Mouse (Mus musculus) forebrain, embryonic 14.5 days (tissue): Measurements from ENCODE around the gene Fbxo47. TPM values are rescaled to one million over a fixed set of nuclear protein-coding genes. Genes with fewer than 3 reads are reported as not detected.
A peak's percentile ranks its signal among the peaks of the same experiment; 100 is the strongest.

ENCODE experiments used
- ATAC-seq: fragments of 200-750 bp; cut with Nextera tagmentation; 2 replicates; pipeline ENCODE4 v1.8.0; 2017; ENCODE audit warnings: mild to moderate bottlenecking, moderate library complexity
- DNase-seq: peaks from one replicate; pipeline ENCODE4 v3.0.0-alpha.2; 2015; ENCODE audit warnings: low spot score
- H3K27ac ChIP-seq: fragments of 300-500 bp; sonication (generic); 2 replicates; pipeline ENCODE4 v1.5.1; 2014; ENCODE audit warnings: low read depth, mild to moderate bottlenecking, control low read depth, low read length, moderate library complexity
- H3K27me3 ChIP-seq: fragments of 300-500 bp; sonication (generic); replicated peaks from 2 replicates; pipeline ENCODE4 v1.6.1; 2014; ENCODE audit warnings: low read length, control low read depth, mixed read lengths; ENCODE audit not compliant: control insufficient read depth, insufficient read depth
- H3K36me3 ChIP-seq: fragments of 300-500 bp; sonication (generic); 2 replicates; pipeline ENCODE4 v1.6.1; 2014; ENCODE audit warnings: low read length, control low read depth; ENCODE audit not compliant: control insufficient read depth, insufficient read depth
- H3K4me1 ChIP-seq: fragments of 300-500 bp; sonication (generic); 2 replicates; pipeline ENCODE4 v1.6.1; 2014; ENCODE audit warnings: antibody characterized with exemption, low read length, control low read depth; ENCODE audit not compliant: control insufficient read depth, insufficient read depth
- H3K4me2 ChIP-seq: fragments of 300-500 bp; sonication (generic); 2 replicates; pipeline ENCODE4 v1.6.1; 2014; ENCODE audit warnings: mild to moderate bottlenecking, control low read depth, low read length
- H3K4me3 ChIP-seq: fragments of 300-500 bp; sonication (generic); 2 replicates; pipeline ENCODE4 v1.5.1; 2014; ENCODE audit warnings: low read depth, low read length, control low read depth
- H3K9ac ChIP-seq: fragments of 300-500 bp; sonication (generic); 2 replicates; pipeline ENCODE4 v1.6.1; 2014; ENCODE audit warnings: mild to moderate bottlenecking, low read length, control low read depth, moderate library complexity
- H3K9me3 ChIP-seq: fragments of 300-500 bp; sonication (generic); replicated peaks from 2 replicates; pipeline ENCODE4 v1.6.1; 2016; ENCODE audit warnings: low read length, control low read depth, mixed read lengths; ENCODE audit not compliant: control insufficient read depth
- WGBS: fragments of 180-500 bp; shearing (Covaris S2); extraction: QIAGEN DNeasy Blood & Tissue Kit; methylation state at CpG from one replicate; pipeline ENCODE4 v1.1.7; 2014; 5-methylcytosine and 5-hydroxymethylcytosine counted together
- polyA plus RNA-seq: library from polyadenylated mRNA; unstranded; fragments of >200 nt; fragmentation: Nextera tagmentation; extraction: Ambion mirVana; gene quantifications from 2 replicates; pipeline ENCODE4 v1.2.1, GENCODE M21; 2014

Fbxo47 gene
- 0.40 and 0.65 TPM in 2 replicates for polyA plus RNA-seq

DNA sequence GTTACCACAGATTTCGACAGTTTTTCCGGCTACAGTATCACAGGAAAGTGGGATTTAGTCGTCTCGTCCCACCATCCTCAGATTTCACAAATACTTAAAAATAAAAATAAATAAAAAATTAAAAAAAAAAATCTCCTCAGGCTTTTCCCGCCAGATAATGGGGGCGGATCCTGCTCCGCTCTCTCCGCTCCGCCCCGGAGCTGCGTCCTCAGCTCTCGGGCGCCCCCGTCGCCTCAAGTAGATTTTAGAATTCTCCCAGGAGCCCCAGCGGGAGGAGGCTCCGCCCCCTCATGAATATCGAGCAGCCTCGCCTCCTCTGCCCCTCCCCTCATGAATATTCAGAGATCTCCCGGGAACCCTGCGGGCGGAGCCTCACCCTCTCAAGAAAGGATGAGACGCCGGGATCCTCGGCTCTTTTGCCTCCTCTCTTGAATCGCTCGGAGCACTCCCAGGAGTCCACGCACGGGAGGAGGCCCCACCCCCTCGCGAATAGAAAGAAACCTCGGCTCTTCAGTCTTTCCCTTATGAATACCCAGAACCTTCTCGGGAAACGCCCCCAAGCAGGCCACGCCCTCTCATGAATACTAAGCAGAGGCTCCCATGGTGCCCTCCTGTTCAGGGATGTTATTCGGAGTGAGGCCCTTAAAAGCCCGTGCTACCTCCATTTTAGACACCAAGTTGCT lies at the start of gene Fbxo47:
Gene Fbxo47 (minus strand): TSS at position 237 of the 683 bp plus-strand sequence.
- Histone ChIP-seq H3K9ac (peak within 1 kb of the TSS; percentile 58), H3K4me2 (peak within 1 kb of the TSS; percentile 52), H3K4me1 (no peaks in the 10 kb centered on the region), H3K27ac (peak within 1 kb of the TSS; percentile 68), H3K27me3 (no peaks in the 10 kb centered on the region), H3K4me3 (peak within 1 kb of the TSS; percentile 55), H3K36me3 (no peaks in the 10 kb centered on the region), H3K9me3 (no peaks in the 10 kb centered on the region)
- ATAC-seq (peak; percentile 97), DNase-seq (peak; percentile 99)
- WGBS: under 1% methylated on average over 37 of the region's 37 CpGs

DNA sequence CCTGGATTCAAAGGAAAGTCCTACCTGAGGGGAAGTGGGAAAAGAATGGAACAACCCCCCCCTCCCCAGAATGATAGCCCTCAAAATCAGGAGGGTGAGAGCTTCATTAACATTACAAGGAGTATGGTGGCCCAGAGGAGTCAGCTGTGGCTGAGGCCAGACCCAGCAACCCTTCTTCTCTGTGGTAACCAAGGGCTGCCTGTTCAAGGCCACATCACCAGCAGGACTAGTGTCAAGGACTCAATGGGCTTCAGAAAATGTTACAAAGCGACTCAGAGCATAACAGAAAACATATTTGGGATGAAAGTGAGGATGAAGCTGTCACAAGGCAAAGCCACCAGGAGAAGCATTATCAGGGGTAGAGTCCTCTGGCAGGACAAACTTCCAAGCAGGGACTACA lies 49.6 kb upstream of the Fbxo47 start:
- ATAC-seq (no peak), DNase-seq (no peak)
- WGBS: 75% methylated on average over 1 of the region's 1 CpGs
- Histone ChIP-seq H3K27ac (no peak overlapping the region), H3K9ac (no peak overlapping the region), H3K4me1 (no peaks in the 10 kb centered on the region), H3K4me3 (no peak overlapping the region), H3K36me3 (no peaks in the 10 kb centered on the region), H3K27me3 (no peaks in the 10 kb centered on the region), H3K4me2 (no peak overlapping the region), H3K9me3 (no peaks in the 10 kb centered on the region)

DNA sequence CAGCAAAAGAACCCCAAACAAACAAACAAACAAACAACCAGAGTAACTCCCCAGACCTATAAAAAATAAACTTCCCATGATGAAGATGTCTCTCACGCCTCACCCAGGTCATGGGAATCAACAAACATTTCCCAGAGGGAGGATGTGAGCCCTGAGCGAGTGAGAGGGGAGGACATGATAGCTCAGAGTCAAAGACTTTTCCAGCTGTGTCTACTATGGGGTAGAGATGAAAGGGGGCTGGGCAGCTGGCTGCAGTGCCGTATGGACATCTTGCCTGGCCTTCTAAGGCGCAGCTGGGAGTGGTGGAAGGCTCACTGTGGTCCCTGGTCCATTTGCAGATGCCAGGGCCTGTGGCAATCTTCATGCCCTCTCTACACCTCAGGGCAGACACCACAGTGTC lies 45.0 kb upstream of the Fbxo47 start:
- Histone ChIP-seq H3K4me3 (no peak overlapping the region), H3K4me2 (no peak overlapping the region), H3K9me3 (no peaks in the 10 kb centered on the region), H3K27ac (no peak overlapping the region), H3K9ac (no peak overlapping the region), H3K4me1 (no peaks in the 10 kb centered on the region), H3K27me3 (no peaks in the 10 kb centered on the region), H3K36me3 (no peaks in the 10 kb centered on the region)
- no peak for DNase-seq
- WGBS: 78% methylated on average over 4 of the region's 4 CpGs
- no peak for ATAC-seq

GRCm38 (mm10) chr11:97924217-97924616 lies 40.3 kb upstream of the Fbxo47 start:
- peak; percentile 9 for DNase-seq
- no peak overlapping the region for H3K4me3 ChIP-seq
- no peaks in the 10 kb centered on the region for H3K36me3 ChIP-seq
- H3K27me3 ChIP-seq: no peaks in the 10 kb centered on the region
- no peak overlapping the region for H3K9ac ChIP-seq
- no peak overlapping the region for H3K4me2 ChIP-seq
- H3K9me3 ChIP-seq: no peaks in the 10 kb centered on the region
- H3K27ac ChIP-seq: no peak overlapping the region
- ATAC-seq: no peak
- no peaks in the 10 kb centered on the region for H3K4me1 ChIP-seq
- WGBS: 88% methylated on average over 10 of the region's 10 CpGs

- no peaks in the 10 kb centered on the region for H3K4me1 ChIP-seq
- no peak overlapping the region for H3K9ac ChIP-seq
- 75% methylated on average over 9 of the region's 9 CpGs for WGBS
- H3K4me2 ChIP-seq: no peak overlapping the region
- no peak for DNase-seq
- no peaks in the 10 kb centered on the region for H3K9me3 ChIP-seq
- no peak for ATAC-seq
- H3K27ac ChIP-seq: no peak overlapping the region
- H3K36me3 ChIP-seq: no peaks in the 10 kb centered on the region
- H3K27me3 ChIP-seq: no peaks in the 10 kb centered on the region
- no peak overlapping the region for H3K4me3 ChIP-seq
These were observed 39.7 kb upstream of the Fbxo47 start for GRCm38 (mm10) chr11:97923639-97924038.

DNA sequence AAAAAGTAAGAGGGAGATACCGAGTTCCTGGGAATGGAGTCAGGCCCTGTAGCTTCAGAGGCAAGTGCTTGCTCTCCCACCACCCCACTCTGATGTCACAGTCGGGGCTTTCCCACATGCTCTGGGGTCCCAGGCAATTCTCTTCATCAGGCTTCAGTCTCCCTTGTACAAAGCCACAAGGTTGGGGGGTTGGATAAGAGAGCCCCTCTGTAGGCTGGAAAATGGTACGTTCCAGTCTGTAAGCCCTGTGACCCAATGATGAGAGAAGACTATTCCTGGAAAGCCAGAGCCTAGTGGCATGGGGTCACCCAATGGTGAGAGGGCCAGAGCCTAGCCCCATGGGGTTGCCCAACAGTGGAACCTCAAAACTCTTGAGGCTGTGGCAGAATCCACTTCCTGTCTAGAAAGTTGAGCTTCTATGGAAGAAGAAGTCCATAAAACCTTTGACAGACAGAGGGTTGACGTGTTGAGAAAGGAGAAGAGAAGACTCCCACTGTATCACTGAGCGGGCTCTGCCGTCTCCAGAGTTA lies 32.1 kb upstream of the Fbxo47 start:
- 93% methylated on average over 6 of the region's 6 CpGs for WGBS
- Histone ChIP-seq H3K9me3 (no peaks in the 10 kb centered on the region), H3K4me3 (no peak overlapping the region), H3K27ac (no peak overlapping the region), H3K27me3 (no peaks in the 10 kb centered on the region), H3K9ac (no peak overlapping the region), H3K4me2 (no peak overlapping the region), H3K4me1 (no peaks in the 10 kb centered on the region), H3K36me3 (no peaks in the 10 kb centered on the region)
- ATAC-seq: no peak
- DNase-seq: no peak

DNA sequence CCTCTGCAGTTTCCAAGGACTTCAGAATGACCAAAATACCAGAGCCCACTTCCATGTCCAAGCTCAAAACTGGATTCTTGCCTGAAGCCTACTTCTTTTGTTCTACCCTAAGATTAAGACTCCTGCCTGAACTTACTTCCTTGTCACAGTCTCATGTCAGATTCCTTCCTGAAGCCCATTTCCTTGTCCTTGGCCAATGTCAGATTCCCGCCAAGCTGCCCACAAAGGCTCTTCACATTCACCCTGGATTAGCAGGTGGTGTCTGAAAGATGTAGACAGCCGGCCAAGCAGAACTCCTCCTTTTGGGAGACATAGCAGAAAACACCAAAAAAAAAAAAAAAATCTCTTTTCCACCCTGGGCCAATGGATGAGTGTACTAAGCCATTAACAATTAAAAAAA lies 31.5 kb upstream of the Fbxo47 start:
- Histone ChIP-seq H3K4me2 (no peak overlapping the region), H3K36me3 (no peaks in the 10 kb centered on the region), H3K4me1 (no peaks in the 10 kb centered on the region), H3K4me3 (no peak overlapping the region), H3K27ac (no peak overlapping the region), H3K9me3 (no peaks in the 10 kb centered on the region), H3K9ac (no peak overlapping the region), H3K27me3 (no peaks in the 10 kb centered on the region)
- no peak for DNase-seq
- WGBS: 83% methylated on average over 2 of the region's 2 CpGs
- ATAC-seq: no peak

DNA sequence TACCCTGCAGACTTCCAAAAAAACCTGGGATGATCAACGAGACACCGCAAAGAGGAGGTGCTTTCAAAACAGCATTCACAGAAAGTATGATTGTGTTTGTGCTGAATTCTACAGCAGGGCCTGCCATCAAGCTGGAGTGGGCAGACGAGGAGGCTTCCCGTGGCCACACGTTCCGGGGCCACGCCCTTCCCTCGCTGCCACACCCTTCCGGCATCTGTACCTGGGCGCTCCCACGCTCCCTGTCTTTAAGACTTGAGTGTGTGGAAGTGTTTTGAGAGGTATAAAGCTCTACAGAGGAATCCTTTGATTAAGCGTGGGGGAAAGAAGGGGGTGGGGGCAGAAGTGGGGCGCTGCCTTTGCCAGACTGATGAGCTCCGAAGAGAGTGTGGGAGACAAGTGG lies 29.2 kb upstream of the Fbxo47 start:
- DNase-seq: no peak
- 90% methylated on average over 14 of the region's 14 CpGs for WGBS
- Histone ChIP-seq H3K4me2 (no peak overlapping the region), H3K36me3 (no peaks in the 10 kb centered on the region), H3K27me3 (no peaks in the 10 kb centered on the region), H3K4me3 (no peak overlapping the region), H3K9me3 (no peaks in the 10 kb centered on the region), H3K9ac (no peak overlapping the region), H3K27ac (no peak overlapping the region), H3K4me1 (no peaks in the 10 kb centered on the region)
- ATAC-seq: no peak

DNA sequence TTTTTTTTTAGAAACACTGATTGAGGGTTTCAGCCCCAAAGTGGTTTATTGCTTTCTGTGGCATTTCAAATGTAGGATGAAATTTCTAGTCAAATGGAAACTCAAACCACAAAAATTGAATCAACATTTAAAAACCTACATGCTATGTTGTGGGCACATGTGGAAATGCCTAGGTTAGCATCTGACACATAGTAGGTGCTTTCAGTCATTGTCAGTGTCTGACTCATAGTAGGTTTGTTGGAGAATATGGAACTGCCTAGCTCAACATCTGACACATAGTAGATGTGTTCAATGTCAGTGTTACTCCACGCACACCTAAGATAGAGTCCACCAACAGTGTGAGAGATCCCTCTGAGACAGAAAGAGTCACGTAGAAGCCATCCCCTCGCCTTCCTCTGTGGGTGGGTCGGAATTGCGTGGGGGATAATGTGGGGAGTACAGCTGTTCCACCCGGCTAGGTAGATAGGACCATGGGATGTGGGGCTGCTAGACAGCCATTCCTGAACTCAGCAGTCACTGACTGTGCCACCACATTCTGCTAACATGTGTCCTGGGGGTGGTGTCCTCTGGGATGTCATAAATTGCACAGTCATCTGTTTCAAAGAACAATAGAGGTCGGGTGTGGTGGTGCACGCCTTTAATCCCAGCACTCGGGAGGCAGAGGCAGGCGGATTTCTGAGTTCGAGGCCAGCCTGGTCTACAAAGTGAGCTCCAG lies 24.8 kb upstream of the Fbxo47 start:
- DNase-seq (no peak), ATAC-seq (no peak)
- Histone ChIP-seq H3K4me2 (no peak overlapping the region), H3K4me1 (no peaks in the 10 kb centered on the region), H3K27ac (no peak overlapping the region), H3K9ac (no peak overlapping the region), H3K36me3 (no peaks in the 10 kb centered on the region), H3K27me3 (no peaks in the 10 kb centered on the region), H3K9me3 (no peaks in the 10 kb centered on the region), H3K4me3 (no peak overlapping the region)
- WGBS: 88% methylated on average over 11 of the region's 11 CpGs
